Mouse (Mus musculus) CH12.LX (cell line): ENCODE results near the gene Camkk2.

Source experiments
- CTCF ChIP-seq, 2 experiments: IDR thresholded peaks in 1 of 2; conservative IDR thresholded peaks in 1 of 2; 2 replicates each; pipeline ENCODE4 v1.5.1; 2011 to 2012; ENCODE audit warnings: low read depth in 2 of 2, low read length in 2 of 2, improper control_type of control experiment in 1 of 2, inconsistent platforms in 1 of 2, mild to moderate bottlenecking in 1 of 2, moderate library complexity in 1 of 2
- EP300 ChIP-seq: IDR thresholded peaks from 2 replicates; pipeline ENCODE4 v1.6.1; 2011; ENCODE audit warnings: low read length, improper control_type of control experiment
- HCFC1 ChIP-seq: IDR thresholded peaks from 2 replicates; pipeline ENCODE4 v1.6.1; 2012; ENCODE audit warnings: low read depth, mild to moderate bottlenecking, inconsistent platforms, low read length, improper control_type of control experiment
- JUN ChIP-seq: IDR thresholded peaks from 2 replicates; pipeline ENCODE4 v1.6.1; 2011; ENCODE audit warnings: low read depth, mild to moderate bottlenecking, low read length, improper control_type of control experiment, moderate library complexity; ENCODE audit not compliant: insufficient read depth
- MAX ChIP-seq: IDR thresholded peaks from 2 replicates; pipeline ENCODE4 v1.6.1; 2011; ENCODE audit warnings: low read length, improper control_type of control experiment
- MEF2A ChIP-seq: IDR thresholded peaks from 2 replicates; pipeline ENCODE4 v1.6.1; 2014; ENCODE audit warnings: low read depth, mild to moderate bottlenecking, inconsistent platforms, low read length, improper control_type of control experiment, borderline replicate concordance
- PAX5 ChIP-seq: IDR thresholded peaks from 2 replicates; pipeline ENCODE4 v1.6.1; 2012; ENCODE audit warnings: low read length, inconsistent platforms, mixed read lengths
- POLR2A ChIP-seq: IDR thresholded peaks from 2 replicates; pipeline ENCODE4 v1.6.1; 2011; ENCODE audit warnings: low read depth, mild to moderate bottlenecking, improper control_type of control experiment, low read length
- SIN3A ChIP-seq: IDR thresholded peaks from 2 replicates; pipeline ENCODE4 v1.6.1; 2012; ENCODE audit warnings: low read length, improper control_type of control experiment, inconsistent platforms
- UBTF ChIP-seq: IDR thresholded peaks from 2 replicates; pipeline ENCODE4 v1.6.1; 2012; ENCODE audit warnings: low read depth, mild to moderate bottlenecking, inconsistent platforms, low read length, improper control_type of control experiment, moderate library complexity
- USF2 ChIP-seq: conservative IDR thresholded peaks from 2 replicates; pipeline ENCODE4 v1.6.1; 2011; ENCODE audit warnings: low read depth, low read length, improper control_type of control experiment
- ZC3H11A ChIP-seq: IDR thresholded peaks from 2 replicates; pipeline ENCODE4 v1.6.1; 2012; ENCODE audit warnings: low read depth, mild to moderate bottlenecking, inconsistent platforms, low read length, improper control_type of control experiment

DNA sequence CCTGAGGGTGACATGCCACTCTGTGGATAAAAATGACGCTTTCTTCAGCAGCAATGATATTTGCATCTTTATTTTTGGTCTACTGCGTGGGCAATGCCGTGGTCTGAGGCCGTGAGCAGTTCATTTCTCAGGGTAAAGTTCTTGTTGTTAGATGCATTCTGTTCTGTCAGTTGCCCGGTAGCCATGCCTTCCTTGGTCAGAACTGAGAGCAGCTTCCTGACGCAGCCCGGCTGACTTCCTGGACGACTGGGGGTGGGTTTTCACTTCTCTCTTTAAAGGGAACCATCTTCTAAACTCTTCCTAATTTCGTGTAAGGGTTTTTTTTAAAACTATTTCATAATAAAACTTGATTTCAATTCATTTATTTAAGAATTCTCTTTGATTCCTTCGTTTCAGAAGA lies 95.3 kb downstream of the Camkk2 start:
- TF ChIP-seq HCFC1 (no peak), EP300 (peak; percentile 56; the same call in 1 of the 2 replicates), JUN (no peak), ZC3H11A (no peak), CTCF (conservative IDR thresholded peaks at IDR 0.05 in 1 of 2, IDR thresholded peaks at IDR 0.05 in 1 of 2; ENCODE audit: low read depth in 2 of 2, low read length in 2 of 2) (no peak), MAX (0 out of 2 replicates have a peak, but pooled peaks have one; percentile 5), USF2 (no peak), SIN3A (0 out of 2 replicates have a peak, but pooled peaks have one; percentile 16), UBTF (no peak), PAX5 (no peak), POLR2A (peak; percentile 49), MEF2A (no peak; the same call in 1 of the 2 replicates)
